Mouse (Mus musculus): ENCODE measurements around the gene Cited4. TPM values are rescaled to one million over a fixed set of nuclear protein-coding genes. Genes with fewer than 3 reads are reported as not detected.

The Cited4 gene
- polyA plus RNA-seq, 1 experiment from 2014 or later, result 8.8 TPM

- ATAC-seq (ENCODE audit: low FRiP score) (0 out of 2 replicates have a peak, but pooled peaks have one; percentile 22), DNase-seq (ENCODE audit: low spot score, missing footprints) (peak; percentile 94)
- Histone ChIP-seq H3K4me1 (ENCODE audit: control insufficient read depth, insufficient read depth, low read length) (no peaks in the 10 kb centered on the region), H3K9ac (ENCODE audit: low read length) (no peak overlapping the region), H3K4me3 (ENCODE audit: low read depth, low read length) (no peak overlapping the region), H3K36me3 (ENCODE audit: control insufficient read depth, insufficient read depth, low read length) (no peaks in the 10 kb centered on the region), H3K9me3 (ENCODE audit: control insufficient read depth, low read length) (no peaks in the 10 kb centered on the region), H3K27ac (ENCODE audit: low read depth, low read length) (no peak overlapping the region), H3K4me2 (no peak overlapping the region), H3K27me3 (ENCODE audit: control insufficient read depth, insufficient read depth, low read length) (peaks cover 5% of the 10 kb centered on the region)
- WGBS, result 37% methylated on average over 10 of the region's 10 CpGs
These were observed 26.3 kb downstream of the Cited4 start for GRCm38 (mm10) chr4:120692717-120693116.

- ATAC-seq (ENCODE audit: low FRiP score) (0 out of 2 replicates have a peak, but pooled peaks have one; percentile 27), DNase-seq (ENCODE audit: low spot score, missing footprints) (no peak)
- Histone ChIP-seq H3K27ac (ENCODE audit: low read depth, low read length) (no peak overlapping the region), H3K4me1 (ENCODE audit: control insufficient read depth, insufficient read depth, low read length) (no peaks in the 10 kb centered on the region), H3K4me3 (ENCODE audit: low read depth, low read length) (no peak overlapping the region), H3K9ac (ENCODE audit: low read length) (no peak overlapping the region), H3K4me2 (no peak overlapping the region), H3K36me3 (ENCODE audit: control insufficient read depth, insufficient read depth, low read length) (no peaks in the 10 kb centered on the region), H3K9me3 (ENCODE audit: control insufficient read depth, low read length) (no peaks in the 10 kb centered on the region), H3K27me3 (ENCODE audit: control insufficient read depth, insufficient read depth, low read length) (peaks cover 16% of the 10 kb centered on the region)
- WGBS, result 92% methylated on average over 8 of the region's 8 CpGs
These were observed 31.0 kb downstream of the Cited4 start for GRCm38 (mm10) chr4:120697353-120697752.

GRCm38 (mm10) chr4:120697799-120698484, 31.6 kb downstream of the Cited4 start:
- H3K27ac ChIP-seq (ENCODE audit: low read depth, low read length), result no peak overlapping the region
- H3K9ac ChIP-seq (ENCODE audit: low read length), result no peak overlapping the region
- H3K36me3 ChIP-seq (ENCODE audit: control insufficient read depth, insufficient read depth, low read length), result no peaks in the 10 kb centered on the region
- DNase-seq (ENCODE audit: low spot score, missing footprints), result no peak
- no peak overlapping the region for H3K4me3 ChIP-seq (ENCODE audit: low read depth, low read length)
- peaks cover 16% of the 10 kb centered on the region for H3K27me3 ChIP-seq (ENCODE audit: control insufficient read depth, insufficient read depth, low read length)
- H3K9me3 ChIP-seq (ENCODE audit: control insufficient read depth, low read length), result no peaks in the 10 kb centered on the region
- no peak for ATAC-seq (ENCODE audit: low FRiP score)
- H3K4me1 ChIP-seq (ENCODE audit: control insufficient read depth, insufficient read depth, low read length), result no peaks in the 10 kb centered on the region
- 13% methylated on average over 35 of the region's 35 CpGs for WGBS
- H3K4me2 ChIP-seq, result peak overlapping the region; percentile 32

- no peak overlapping the region for H3K4me2 ChIP-seq
- H3K4me3 ChIP-seq (ENCODE audit: low read depth, low read length), result no peak overlapping the region
- H3K9me3 ChIP-seq (ENCODE audit: control insufficient read depth, low read length), result no peaks in the 10 kb centered on the region
- no peak overlapping the region for H3K27ac ChIP-seq (ENCODE audit: low read depth, low read length)
- no peaks in the 10 kb centered on the region for H3K36me3 ChIP-seq (ENCODE audit: control insufficient read depth, insufficient read depth, low read length)
- WGBS, result 85% methylated on average over 3 of the region's 3 CpGs
- no peak overlapping the region for H3K9ac ChIP-seq (ENCODE audit: low read length)
- H3K4me1 ChIP-seq (ENCODE audit: control insufficient read depth, insufficient read depth, low read length), result no peaks in the 10 kb centered on the region
- ATAC-seq (ENCODE audit: low FRiP score) (no peak), DNase-seq (ENCODE audit: low spot score, missing footprints) (no peak)
- peaks cover 16% of the 10 kb centered on the region for H3K27me3 ChIP-seq (ENCODE audit: control insufficient read depth, insufficient read depth, low read length)
These were observed 34.8 kb downstream of the Cited4 start for GRCm38 (mm10) chr4:120701180-120701579.

- H3K4me3 ChIP-seq (ENCODE audit: low read depth, low read length), result no peak overlapping the region
- no peak overlapping the region for H3K27ac ChIP-seq (ENCODE audit: low read depth, low read length)
- H3K36me3 ChIP-seq (ENCODE audit: control insufficient read depth, insufficient read depth, low read length), result no peaks in the 10 kb centered on the region
- no peaks in the 10 kb centered on the region for H3K4me1 ChIP-seq (ENCODE audit: control insufficient read depth, insufficient read depth, low read length)
- 89% methylated on average over 8 of the region's 8 CpGs for WGBS
- no peaks in the 10 kb centered on the region for H3K9me3 ChIP-seq (ENCODE audit: control insufficient read depth, low read length)
- ATAC-seq (ENCODE audit: low FRiP score) (no peak), DNase-seq (ENCODE audit: low spot score, missing footprints) (no peak)
- H3K9ac ChIP-seq (ENCODE audit: low read length), result no peak overlapping the region
- peaks cover 16% of the 10 kb centered on the region for H3K27me3 ChIP-seq (ENCODE audit: control insufficient read depth, insufficient read depth, low read length)
- H3K4me2 ChIP-seq, result no peak overlapping the region
These were observed 35.7 kb downstream of the Cited4 start for GRCm38 (mm10) chr4:120702056-120702455.

GRCm38 (mm10) chr4:120702511-120702910, 36.1 kb downstream of the Cited4 start:
- Histone ChIP-seq H3K27ac (ENCODE audit: low read depth, low read length) (no peak overlapping the region), H3K36me3 (ENCODE audit: control insufficient read depth, insufficient read depth, low read length) (no peaks in the 10 kb centered on the region), H3K27me3 (ENCODE audit: control insufficient read depth, insufficient read depth, low read length) (peaks cover 13% of the 10 kb centered on the region), H3K4me3 (ENCODE audit: low read depth, low read length) (no peak overlapping the region), H3K4me2 (no peak overlapping the region), H3K9me3 (ENCODE audit: control insufficient read depth, low read length) (no peaks in the 10 kb centered on the region), H3K4me1 (ENCODE audit: control insufficient read depth, insufficient read depth, low read length) (no peaks in the 10 kb centered on the region), H3K9ac (ENCODE audit: low read length) (no peak overlapping the region)
- no peak for DNase-seq (ENCODE audit: low spot score, missing footprints)
- 88% methylated on average over 2 of the region's 2 CpGs for WGBS
- no peak for ATAC-seq (ENCODE audit: low FRiP score)

GRCm38 (mm10) chr4:120712236-120712635, 45.9 kb downstream of the Cited4 start:
- Histone ChIP-seq H3K36me3 (ENCODE audit: control insufficient read depth, insufficient read depth, low read length) (no peaks in the 10 kb centered on the region), H3K4me3 (ENCODE audit: low read depth, low read length) (no peak overlapping the region), H3K27me3 (ENCODE audit: control insufficient read depth, insufficient read depth, low read length) (no peaks in the 10 kb centered on the region; the same call in none of the 2 replicates), H3K27ac (ENCODE audit: low read depth, low read length) (no peak overlapping the region), H3K4me1 (ENCODE audit: control insufficient read depth, insufficient read depth, low read length) (peaks cover 3% of the 10 kb centered on the region; the same call in 1 of the 2 replicates), H3K9me3 (ENCODE audit: control insufficient read depth, low read length) (no peaks in the 10 kb centered on the region), H3K9ac (ENCODE audit: low read length) (no peak overlapping the region), H3K4me2 (no peak overlapping the region)
- DNase-seq (ENCODE audit: low spot score, missing footprints) (no peak), ATAC-seq (ENCODE audit: low FRiP score) (no peak)
- 80% methylated on average over 12 of the region's 12 CpGs for WGBS

GRCm38 (mm10) chr4:120713021-120713420, 46.6 kb downstream of the Cited4 start:
- ATAC-seq (ENCODE audit: low FRiP score) (no peak), DNase-seq (ENCODE audit: low spot score, missing footprints) (no peak)
- H3K27me3 ChIP-seq (ENCODE audit: control insufficient read depth, insufficient read depth, low read length), result no peaks in the 10 kb centered on the region; the same call in none of the 2 replicates
- no peak overlapping the region for H3K27ac ChIP-seq (ENCODE audit: low read depth, low read length)
- H3K36me3 ChIP-seq (ENCODE audit: control insufficient read depth, insufficient read depth, low read length), result no peaks in the 10 kb centered on the region
- 93% methylated on average over 6 of the region's 6 CpGs for WGBS
- H3K9ac ChIP-seq (ENCODE audit: low read length), result no peak overlapping the region
- H3K4me3 ChIP-seq (ENCODE audit: low read depth, low read length), result no peak overlapping the region
- no peak overlapping the region for H3K4me2 ChIP-seq
- H3K9me3 ChIP-seq (ENCODE audit: control insufficient read depth, low read length), result no peaks in the 10 kb centered on the region
- H3K4me1 ChIP-seq (ENCODE audit: control insufficient read depth, insufficient read depth, low read length), result peaks cover 3% of the 10 kb centered on the region; the same call in 1 of the 2 replicates

- ATAC-seq (ENCODE audit: low FRiP score), result no peak
- WGBS, result 81% methylated on average over 6 of the region's 6 CpGs
- DNase-seq (ENCODE audit: low spot score, missing footprints), result no peak
These were observed 47.6 kb downstream of the Cited4 start for GRCm38 (mm10) chr4:120713856-120714497.

More at GRCm38 (mm10) chr4:120713856-120714497, 47.6 kb downstream of the Cited4 start:
- peaks cover 3% of the 10 kb centered on the region; the same call in 1 of the 2 replicates for H3K4me1 ChIP-seq (ENCODE audit: control insufficient read depth, insufficient read depth, low read length)
- H3K9me3 ChIP-seq (ENCODE audit: control insufficient read depth, low read length), result no peaks in the 10 kb centered on the region
- no peaks in the 10 kb centered on the region; the same call in none of the 2 replicates for H3K27me3 ChIP-seq (ENCODE audit: control insufficient read depth, insufficient read depth, low read length)
- H3K9ac ChIP-seq (ENCODE audit: low read length), result no peak overlapping the region
- no peak overlapping the region for H3K27ac ChIP-seq (ENCODE audit: low read depth, low read length)
- no peaks in the 10 kb centered on the region for H3K36me3 ChIP-seq (ENCODE audit: control insufficient read depth, insufficient read depth, low read length)
- no peak overlapping the region for H3K4me2 ChIP-seq
- H3K4me3 ChIP-seq (ENCODE audit: low read depth, low read length), result no peak overlapping the region

Measured in midbrain, embryonic 11.5 days (tissue).